Mouse (Mus musculus) kidney, embryonic 14.5 days (tissue): Measurements from ENCODE around the gene Hist1h4h. TPM values are rescaled to one million over a fixed set of nuclear protein-coding genes. Genes with fewer than 3 reads are reported as not detected.
"Not testable (repeated sequence)": the region's sequence is repeated elsewhere in the genome, so short reads cannot be mapped to it uniquely, and the experiment has no call there.

Source experiments
- ATAC-seq: fragments of 200-750 bp; cut with Nextera tagmentation; 2 replicates; pipeline ENCODE4 v1.8.0; 2017; ENCODE audit warnings: moderate number of reproducible peaks, mild to moderate bottlenecking, moderate TSS enrichment, moderate library complexity; ENCODE audit not compliant: low FRiP score, low TSS enrichment
- H3K27ac ChIP-seq: fragments of 300-500 bp; sonication (generic); 2 replicates; pipeline ENCODE4 v1.5.1; 2014; ENCODE audit warnings: low read depth, mild to moderate bottlenecking, low read length, moderate library complexity, mixed read lengths
- H3K27me3 ChIP-seq: fragments of 300-500 bp; sonication (generic); 2 replicates; pipeline ENCODE4 v1.6.1; 2014; ENCODE audit warnings: mild to moderate bottlenecking, low read length; ENCODE audit not compliant: control insufficient read depth, insufficient read depth
- H3K36me3 ChIP-seq: fragments of 300-500 bp; sonication (generic); 2 replicates; pipeline ENCODE4 v1.6.1; 2014; ENCODE audit warnings: low read length, mixed read lengths; ENCODE audit not compliant: control insufficient read depth, insufficient read depth
- H3K4me1 ChIP-seq: fragments of 300-500 bp; sonication (generic); 2 replicates; pipeline ENCODE4 v1.6.1; 2014; ENCODE audit warnings: low read length, mixed read lengths; ENCODE audit not compliant: control insufficient read depth, insufficient read depth
- H3K4me2 ChIP-seq: fragments of 300-500 bp; sonication (generic); replicated peaks from 2 replicates; pipeline ENCODE4 v1.6.1; 2014; ENCODE audit warnings: low read depth, mild to moderate bottlenecking, low read length
- H3K4me3 ChIP-seq: fragments of 300-500 bp; sonication (generic); 2 replicates; pipeline ENCODE4 v1.5.1; 2014; ENCODE audit warnings: mild to moderate bottlenecking, low read length
- H3K9ac ChIP-seq: fragments of 300-500 bp; sonication (generic); 2 replicates; pipeline ENCODE4 v1.6.1; 2014; ENCODE audit warnings: low read depth, mild to moderate bottlenecking, low read length, moderate library complexity
- H3K9me3 ChIP-seq: fragments of 300-500 bp; sonication (generic); 2 replicates; pipeline ENCODE4 v1.6.1; 2016; ENCODE audit warnings: low read length; ENCODE audit not compliant: control insufficient read depth
- WGBS: fragments of 180-500 bp; shearing (Covaris S2); extraction: QIAGEN DNeasy Blood & Tissue Kit; methylation state at CpG from one replicate; pipeline ENCODE4 v1.1.7; 2014; 5-methylcytosine and 5-hydroxymethylcytosine counted together
- polyA plus RNA-seq: library from polyadenylated mRNA; unstranded; fragments of >200 nt; fragmentation: Nextera tagmentation; extraction: Ambion mirVana; gene quantifications from 2 replicates; pipeline ENCODE4 v1.2.1, GENCODE M21; 2014

The Hist1h4h gene
- polyA plus RNA-seq, 1 experiment from 2014 or later: 6.1 TPM

- no peak overlapping the region for H3K9ac ChIP-seq
- peaks cover 13% of the 10 kb centered on the region for H3K4me1 ChIP-seq
- H3K27ac ChIP-seq: no peak overlapping the region
- 0 out of 2 replicates have a peak overlapping the region, but pooled peaks have one; percentile 0 for H3K4me3 ChIP-seq
- ATAC-seq: peak; percentile 16; the same call in 1 of the 2 replicates
- no peaks in the 10 kb centered on the region for H3K36me3 ChIP-seq
- no peaks in the 10 kb centered on the region for H3K27me3 ChIP-seq
- H3K9me3 ChIP-seq: no peaks in the 10 kb centered on the region
- peak overlapping the region; percentile 69; the same call in 1 of the 2 replicates for H3K4me2 ChIP-seq
- 46% methylated on average over 5 of the region's 5 CpGs for WGBS
Measured at GRCm38 (mm10) chr13:23529005-23529404, 1.8 kb upstream of the Hist1h4h start.

- Histone ChIP-seq H3K4me1 (peaks cover 13% of the 10 kb centered on the region), H3K27me3 (no peaks in the 10 kb centered on the region), H3K9me3 (no peaks in the 10 kb centered on the region), H3K4me3 (peak overlapping the region; percentile 62), H3K9ac (peak overlapping the region; percentile 89), H3K4me2 (peak overlapping the region; percentile 69), H3K36me3 (no peaks in the 10 kb centered on the region), H3K27ac (peak overlapping the region; percentile 99)
- 14% methylated on average over 2 of the region's 2 CpGs for WGBS
- no peak for ATAC-seq
Measured at GRCm38 (mm10) chr13:23529480-23530165, 1.2 kb upstream of the Hist1h4h start.

- H3K27me3 ChIP-seq: no peaks in the 10 kb centered on the region
- peak overlapping the region; percentile 99 for H3K27ac ChIP-seq
- H3K36me3 ChIP-seq: no peaks in the 10 kb centered on the region
- peaks cover 13% of the 10 kb centered on the region for H3K4me1 ChIP-seq
- peak overlapping the region; percentile 89 for H3K9ac ChIP-seq
- no peaks in the 10 kb centered on the region for H3K9me3 ChIP-seq
- peak overlapping the region; percentile 62 for H3K4me3 ChIP-seq
- peak overlapping the region; percentile 69 for H3K4me2 ChIP-seq
- WGBS: under 1% methylated on average over 20 of the region's 20 CpGs
- no peak for ATAC-seq
Measured at GRCm38 (mm10) chr13:23530181-23530900, 509 bp upstream of the Hist1h4h start.

- Histone ChIP-seq H3K36me3 (no peaks in the 10 kb centered on the region), H3K27ac (peak overlapping the region; percentile 99), H3K4me3 (peak overlapping the region; percentile 62), H3K4me1 (peaks cover 23% of the 10 kb centered on the region), H3K9ac (peak overlapping the region; percentile 89), H3K9me3 (no peaks in the 10 kb centered on the region), H3K4me2 (peak overlapping the region; percentile 69), H3K27me3 (no peaks in the 10 kb centered on the region)
- 26% methylated on average over 9 of the region's 9 CpGs for WGBS
- no peak for ATAC-seq
Measured at GRCm38 (mm10) chr13:23532262-23533075, 1.6 kb downstream of the Hist1h4h start.

- Histone ChIP-seq H3K9ac (peak within 1 kb of the TSS; percentile 89), H3K4me1 (peaks cover 21% of the 10 kb centered on the region), H3K4me2 (peak within 1 kb of the TSS; percentile 69), H3K4me3 (peak within 1 kb of the TSS; percentile 62), H3K27ac (peak within 1 kb of the TSS; percentile 99)
- WGBS: under 1% methylated on average over 20 of the region's 53 CpGs
- H3K27me3 ChIP-seq, H3K36me3 ChIP-seq, H3K9me3 ChIP-seq: not testable (repeated sequence)
- peak; percentile 54 for ATAC-seq
Measured at GRCm38 (mm10) chr13:23533560-23534367, 2.9 kb downstream of the Hist1h4h start, which contains the start of gene Hist1h2af. Gene Hist1h2af, plus strand, starts transcription at chr13:23533906.

- under 1% methylated on average over 15 of the region's 15 CpGs for WGBS
Measured at GRCm38 (mm10) chr13:23534368-23535131, 3.7 kb downstream of the Hist1h4h start.

GRCm38 (mm10) chr13:23535137-23536075 is 4.6 kb downstream of the Hist1h4h start, which contains the start of gene Hist1h3g:
Gene Hist1h3g, plus strand, starts transcription at chr13:23535422.
- H3K4me3 ChIP-seq: peak within 1 kb of the TSS; percentile 62
- not testable (repeated sequence) for H3K27me3 ChIP-seq, H3K36me3 ChIP-seq, H3K9me3 ChIP-seq
- peaks cover 16% of the 10 kb centered on the region for H3K4me1 ChIP-seq
- peak within 1 kb of the TSS; percentile 99 for H3K27ac ChIP-seq
- H3K4me2 ChIP-seq: peak within 1 kb of the TSS; percentile 69
- peak within 1 kb of the TSS; percentile 89 for H3K9ac ChIP-seq
- WGBS: under 1% methylated on average over 44 of the region's 62 CpGs
- ATAC-seq: peak; percentile 93

More at GRCm38 (mm10) chr13:23534368-23535131, 3.7 kb downstream of the Hist1h4h start:
- no peaks in the 10 kb centered on the region for H3K27me3 ChIP-seq
- H3K4me1 ChIP-seq: peaks cover 16% of the 10 kb centered on the region
- H3K27ac ChIP-seq: peak overlapping the region; percentile 99
- ATAC-seq: no peak
- peak overlapping the region; percentile 69 for H3K4me2 ChIP-seq
- no peaks in the 10 kb centered on the region for H3K36me3 ChIP-seq
- H3K9ac ChIP-seq: peak overlapping the region; percentile 89
- H3K9me3 ChIP-seq: no peaks in the 10 kb centered on the region
- peak overlapping the region; percentile 62 for H3K4me3 ChIP-seq
